Mouse (Mus musculus): ENCODE data around the gene Ybx2. TPM values are rescaled to one million over a fixed set of nuclear protein-coding genes. Genes with fewer than 3 reads are reported as not detected.
"Not testable (repeated sequence)": the region's sequence is repeated elsewhere in the genome, so short reads cannot be mapped to it uniquely, and the experiment has no call there.

The Ybx2 gene
- polyA plus RNA-seq, 1 experiment = 0.02 TPM

- peaks cover 38% of the 10 kb centered on the region for H3K36me3 ChIP-seq (ENCODE audit: control insufficient read depth, insufficient read depth)
- H3K27me3 ChIP-seq (ENCODE audit: control insufficient read depth, insufficient read depth, insufficient read length) = no peaks in the 10 kb centered on the region
- peaks cover 54% of the 10 kb centered on the region for H3K79me2 ChIP-seq (ENCODE audit: control insufficient read depth, insufficient read depth)
- peak within 1 kb of the TSS; percentile 100 for H3K4me3 ChIP-seq (ENCODE audit: insufficient read depth, poor library complexity, severe bottlenecking)
- H3K79me3 ChIP-seq (ENCODE audit: low read depth) = peaks cover 42% of the 10 kb centered on the region
- peak; percentile 93 for TF ChIP-seq USF1 (IDR thresholded peaks at IDR 0.05; ENCODE audit: low read depth)
- no peak for TF ChIP-seq FOSL1 (IDR thresholded peaks at IDR 0.05; ENCODE audit: insufficient read depth, low read length, poor library complexity, severe bottlenecking)
- TF ChIP-seq MAX (IDR thresholded peaks at IDR 0.05) = peak; percentile 99
- no peak for TF ChIP-seq CEBPB (IDR thresholded peaks at IDR 0.05; ENCODE audit: low read depth)
- TF ChIP-seq CTCF (IDR thresholded peaks at IDR 0.05; ENCODE audit: control insufficient read depth, insufficient read depth, insufficient read length) = peak; percentile 49
- no peak for TF ChIP-seq MYOD1 (IDR thresholded peaks at IDR 0.05; ENCODE audit: control insufficient read depth, insufficient read length, low read depth)
- TF ChIP-seq MYOG (IDR thresholded peaks at IDR 0.05; ENCODE audit: control insufficient read depth, extremely low read depth, insufficient read length) = no peak
- H3ac ChIP-seq (ENCODE audit: control insufficient read depth, insufficient read length, low read depth) = peak within 1 kb of the TSS; percentile 98
Measured at GRCm38 (mm10) chr11:69921114-69922011, 14.2 kb upstream of the Ybx2 start, which contains the start of gene Eif5a. Gene Eif5a (minus strand): TSS chr11:69921958.

- Histone ChIP-seq H3K79me3 (ENCODE audit: low read depth) (peaks cover 35% of the 10 kb centered on the region), H3K36me3 (ENCODE audit: control insufficient read depth, insufficient read depth) (peaks cover 30% of the 10 kb centered on the region), H3ac (ENCODE audit: control insufficient read depth, insufficient read length, low read depth) (peak overlapping the region; percentile 84), H3K4me3 (ENCODE audit: insufficient read depth, poor library complexity, severe bottlenecking) (peak overlapping the region; percentile 45), H3K79me2 (ENCODE audit: control insufficient read depth, insufficient read depth) (peaks cover 45% of the 10 kb centered on the region), H3K27me3 (ENCODE audit: control insufficient read depth, insufficient read depth, insufficient read length) (no peaks in the 10 kb centered on the region)
- TF ChIP-seq MYOD1 (IDR thresholded peaks at IDR 0.05; ENCODE audit: control insufficient read depth, insufficient read length, low read depth) (no peak), MAX (IDR thresholded peaks at IDR 0.05) (no peak), CEBPB (IDR thresholded peaks at IDR 0.05; ENCODE audit: low read depth) (no peak), FOSL1 (IDR thresholded peaks at IDR 0.05; ENCODE audit: insufficient read depth, low read length, poor library complexity, severe bottlenecking) (no peak), CTCF (IDR thresholded peaks at IDR 0.05; ENCODE audit: control insufficient read depth, insufficient read depth, insufficient read length) (no peak), MYOG (IDR thresholded peaks at IDR 0.05; ENCODE audit: control insufficient read depth, extremely low read depth, insufficient read length) (no peak), USF1 (IDR thresholded peaks at IDR 0.05; ENCODE audit: low read depth) (no peak)
Measured at GRCm38 (mm10) chr11:69922012-69922756, 13.4 kb upstream of the Ybx2 start.

- H3K79me3 ChIP-seq (ENCODE audit: low read depth) = peaks cover 29% of the 10 kb centered on the region
- peaks cover 24% of the 10 kb centered on the region for H3K36me3 ChIP-seq (ENCODE audit: control insufficient read depth, insufficient read depth)
- no peaks in the 10 kb centered on the region for H3K27me3 ChIP-seq (ENCODE audit: control insufficient read depth, insufficient read depth, insufficient read length)
- TF ChIP-seq MYOD1 (IDR thresholded peaks at IDR 0.05; ENCODE audit: control insufficient read depth, insufficient read length, low read depth) (no peak), CEBPB (IDR thresholded peaks at IDR 0.05; ENCODE audit: low read depth) (no peak), CTCF (IDR thresholded peaks at IDR 0.05; ENCODE audit: control insufficient read depth, insufficient read depth, insufficient read length) (no peak), MYOG (IDR thresholded peaks at IDR 0.05; ENCODE audit: control insufficient read depth, extremely low read depth, insufficient read length) (no peak), USF1 (IDR thresholded peaks at IDR 0.05; ENCODE audit: low read depth) (no peak), FOSL1 (IDR thresholded peaks at IDR 0.05; ENCODE audit: insufficient read depth, low read length, poor library complexity, severe bottlenecking) (no peak), MAX (IDR thresholded peaks at IDR 0.05) (no peak)
- no peak overlapping the region for H3K4me3 ChIP-seq (ENCODE audit: insufficient read depth, poor library complexity, severe bottlenecking)
- H3ac ChIP-seq (ENCODE audit: control insufficient read depth, insufficient read length, low read depth) = peak overlapping the region; percentile 30
- peaks cover 39% of the 10 kb centered on the region for H3K79me2 ChIP-seq (ENCODE audit: control insufficient read depth, insufficient read depth)
Measured at GRCm38 (mm10) chr11:69922796-69923195, 12.8 kb upstream of the Ybx2 start.

GRCm38 (mm10) chr11:69927501-69927900 is 8.1 kb upstream of the Ybx2 start:
- no peak overlapping the region for H3ac ChIP-seq (ENCODE audit: control insufficient read depth, insufficient read length, low read depth)
- no peaks in the 10 kb centered on the region for H3K27me3 ChIP-seq (ENCODE audit: control insufficient read depth, insufficient read depth, insufficient read length)
- peaks cover under 1% of the 10 kb centered on the region for H3K79me2 ChIP-seq (ENCODE audit: control insufficient read depth, insufficient read depth)
- H3K4me3 ChIP-seq (ENCODE audit: insufficient read depth, poor library complexity, severe bottlenecking) = no peak overlapping the region
- TF ChIP-seq CTCF (IDR thresholded peaks at IDR 0.05; ENCODE audit: control insufficient read depth, insufficient read depth, insufficient read length) (no peak), CEBPB (IDR thresholded peaks at IDR 0.05; ENCODE audit: low read depth) (no peak), MYOD1 (IDR thresholded peaks at IDR 0.05; ENCODE audit: control insufficient read depth, insufficient read length, low read depth) (no peak), MAX (IDR thresholded peaks at IDR 0.05) (no peak), FOSL1 (IDR thresholded peaks at IDR 0.05; ENCODE audit: insufficient read depth, low read length, poor library complexity, severe bottlenecking) (no peak), MYOG (IDR thresholded peaks at IDR 0.05; ENCODE audit: control insufficient read depth, extremely low read depth, insufficient read length) (no peak)
- H3K79me3 ChIP-seq (ENCODE audit: low read depth) = no peaks in the 10 kb centered on the region
- no peaks in the 10 kb centered on the region for H3K36me3 ChIP-seq (ENCODE audit: control insufficient read depth, insufficient read depth)

GRCm38 (mm10) chr11:69929712-69930111 is 5.9 kb upstream of the Ybx2 start:
- no peaks in the 10 kb centered on the region for H3K27me3 ChIP-seq (ENCODE audit: control insufficient read depth, insufficient read depth, insufficient read length)
- no peak for TF ChIP-seq USF1 (IDR thresholded peaks at IDR 0.05; ENCODE audit: low read depth)
- no peak for TF ChIP-seq CTCF (IDR thresholded peaks at IDR 0.05; ENCODE audit: control insufficient read depth, insufficient read depth, insufficient read length)
- TF ChIP-seq MYOD1 (IDR thresholded peaks at IDR 0.05; ENCODE audit: control insufficient read depth, insufficient read length, low read depth) = no peak
- no peak for TF ChIP-seq CEBPB (IDR thresholded peaks at IDR 0.05; ENCODE audit: low read depth)
- TF ChIP-seq FOSL1 (IDR thresholded peaks at IDR 0.05; ENCODE audit: insufficient read depth, low read length, poor library complexity, severe bottlenecking) = no peak
- no peak for TF ChIP-seq MYOG (IDR thresholded peaks at IDR 0.05; ENCODE audit: control insufficient read depth, extremely low read depth, insufficient read length)
- no peak for TF ChIP-seq MAX (IDR thresholded peaks at IDR 0.05)
- no peaks in the 10 kb centered on the region for H3K79me3 ChIP-seq (ENCODE audit: low read depth)
- no peak overlapping the region for H3K4me3 ChIP-seq (ENCODE audit: insufficient read depth, poor library complexity, severe bottlenecking)
- H3ac ChIP-seq (ENCODE audit: control insufficient read depth, insufficient read length, low read depth) = no peak overlapping the region
- H3K36me3 ChIP-seq (ENCODE audit: control insufficient read depth, insufficient read depth) = no peaks in the 10 kb centered on the region
- H3K79me2 ChIP-seq (ENCODE audit: control insufficient read depth, insufficient read depth) = no peaks in the 10 kb centered on the region

- H3K79me2 ChIP-seq (ENCODE audit: control insufficient read depth, insufficient read depth); H3K36me3 ChIP-seq (ENCODE audit: control insufficient read depth, insufficient read depth); H3K4me3 ChIP-seq (ENCODE audit: insufficient read depth, poor library complexity, severe bottlenecking); H3ac ChIP-seq (ENCODE audit: control insufficient read depth, insufficient read length, low read depth); H3K27me3 ChIP-seq (ENCODE audit: control insufficient read depth, insufficient read depth, insufficient read length); H3K79me3 ChIP-seq (ENCODE audit: low read depth): not testable (repeated sequence)
Measured at GRCm38 (mm10) chr11:69930176-69930575, 5.4 kb upstream of the Ybx2 start.
